Mouse (Mus musculus) stomach, postnatal 0 days (tissue): ENCODE data around the gene Bcat1. TPM values are rescaled to one million over a fixed set of nuclear protein-coding genes. Genes with fewer than 3 reads are reported as not detected.
A peak's percentile ranks its signal among the peaks of the same experiment; 100 is the strongest.

ENCODE experiments used
- ATAC-seq: fragments of 200-750 bp; cut with Nextera tagmentation; 2 replicates; pipeline ENCODE4 v1.8.0; 2017; ENCODE audit not compliant: low FRiP score, low TSS enrichment
- DNase-seq: peaks from one replicate; pipeline ENCODE4 v3.0.0-alpha.2; 2016; ENCODE audit warnings: low spot score
- H3K27ac ChIP-seq: fragments of 300-500 bp; sonication (generic); replicated peaks from 2 replicates; pipeline ENCODE4 v1.5.1; 2014; ENCODE audit warnings: mild to moderate bottlenecking, control low read depth
- H3K27me3 ChIP-seq: fragments of 300-500 bp; sonication (generic); 2 replicates; pipeline ENCODE4 v1.6.1; 2014; ENCODE audit warnings: low read length; ENCODE audit not compliant: control insufficient read depth, insufficient read depth
- H3K36me3 ChIP-seq: fragments of 300-500 bp; sonication (generic); 2 replicates; pipeline ENCODE4 v1.6.1; 2014; ENCODE audit warnings: low read length, mixed read lengths; ENCODE audit not compliant: control insufficient read depth, insufficient read depth
- H3K4me1 ChIP-seq: fragments of 300-500 bp; sonication (generic); replicated peaks from 2 replicates; pipeline ENCODE4 v1.6.1; 2014; ENCODE audit warnings: antibody characterized with exemption; ENCODE audit not compliant: control insufficient read depth, insufficient read depth
- H3K4me2 ChIP-seq: fragments of 300-500 bp; sonication (generic); replicated peaks from 2 replicates; pipeline ENCODE4 v1.6.1; 2014; ENCODE audit warnings: low read depth, mild to moderate bottlenecking, control low read depth, moderate library complexity
- H3K4me3 ChIP-seq: fragments of 300-500 bp; sonication (generic); 2 replicates; pipeline ENCODE4 v1.5.1; 2014; ENCODE audit warnings: low read depth, low read length, control low read depth
- H3K9ac ChIP-seq: fragments of 300-500 bp; sonication (generic); 2 replicates; pipeline ENCODE4 v1.6.1; 2014; ENCODE audit warnings: mild to moderate bottlenecking, low read length, control low read depth, mixed read lengths
- H3K9me3 ChIP-seq: fragments of 300-500 bp; sonication (generic); 2 replicates; pipeline ENCODE4 v1.6.1; 2016; ENCODE audit warnings: low read length; ENCODE audit not compliant: control insufficient read depth
- CTCF ChIP-seq: IDR thresholded peaks from 2 replicates; pipeline ENCODE4 v1.5.1; 2016; ENCODE audit warnings: antibody characterized with exemption, low read depth, mild to moderate bottlenecking, moderate library complexity
- EP300 ChIP-seq: optimal IDR thresholded peaks from 2 replicates; pipeline ENCODE3; 2016; ENCODE audit warnings: antibody characterized with exemption
- WGBS: fragments of 180-500 bp; shearing (Covaris S2); extraction: QIAGEN DNeasy Blood & Tissue Kit; methylation state at CpG from one replicate; pipeline ENCODE4 v1.1.7; 2014; 5-methylcytosine and 5-hydroxymethylcytosine counted together
- polyA plus RNA-seq: library from polyadenylated mRNA; unstranded; fragments of >200 nt; fragmentation: Nextera tagmentation; extraction: Ambion mirVana; gene quantifications from 2 replicates; pipeline ENCODE4 v1.2.1, GENCODE M21; 2015

The Bcat1 gene
- polyA plus RNA-seq, 1 experiment from 2014 or later: 7.4 TPM

DNA sequence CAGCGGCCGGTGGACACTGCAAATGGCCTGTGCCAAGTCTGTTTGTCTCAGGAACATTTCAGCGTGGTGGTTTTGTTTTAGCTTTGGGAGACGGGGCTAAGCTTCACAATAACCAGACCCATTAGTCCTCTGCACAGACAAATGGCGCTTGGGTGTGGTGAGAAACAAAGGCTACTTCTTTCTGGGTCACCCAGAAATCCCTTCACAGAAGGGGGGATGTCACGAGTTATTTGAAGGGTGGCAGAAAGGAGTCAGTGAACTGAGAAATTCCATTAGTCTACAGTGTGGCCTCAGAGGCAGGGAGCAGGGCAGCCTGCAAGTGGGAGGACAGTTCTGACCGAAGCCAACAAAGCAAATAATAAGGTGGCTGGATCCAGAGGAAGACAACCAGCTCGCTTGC is 52.0 kb downstream of the Bcat1 start:
- no peak for TF ChIP-seq EP300
- no peak for TF ChIP-seq CTCF
- Histone ChIP-seq H3K27me3 (no peaks in the 10 kb centered on the region), H3K9me3 (no peaks in the 10 kb centered on the region), H3K9ac (no peak overlapping the region), H3K4me3 (no peak overlapping the region), H3K36me3 (no peaks in the 10 kb centered on the region), H3K27ac (no peak overlapping the region), H3K4me1 (no peaks in the 10 kb centered on the region), H3K4me2 (no peak overlapping the region)
- 79% methylated on average over 8 of the region's 8 CpGs for WGBS
- ATAC-seq (no peak), DNase-seq (no peak)

DNA sequence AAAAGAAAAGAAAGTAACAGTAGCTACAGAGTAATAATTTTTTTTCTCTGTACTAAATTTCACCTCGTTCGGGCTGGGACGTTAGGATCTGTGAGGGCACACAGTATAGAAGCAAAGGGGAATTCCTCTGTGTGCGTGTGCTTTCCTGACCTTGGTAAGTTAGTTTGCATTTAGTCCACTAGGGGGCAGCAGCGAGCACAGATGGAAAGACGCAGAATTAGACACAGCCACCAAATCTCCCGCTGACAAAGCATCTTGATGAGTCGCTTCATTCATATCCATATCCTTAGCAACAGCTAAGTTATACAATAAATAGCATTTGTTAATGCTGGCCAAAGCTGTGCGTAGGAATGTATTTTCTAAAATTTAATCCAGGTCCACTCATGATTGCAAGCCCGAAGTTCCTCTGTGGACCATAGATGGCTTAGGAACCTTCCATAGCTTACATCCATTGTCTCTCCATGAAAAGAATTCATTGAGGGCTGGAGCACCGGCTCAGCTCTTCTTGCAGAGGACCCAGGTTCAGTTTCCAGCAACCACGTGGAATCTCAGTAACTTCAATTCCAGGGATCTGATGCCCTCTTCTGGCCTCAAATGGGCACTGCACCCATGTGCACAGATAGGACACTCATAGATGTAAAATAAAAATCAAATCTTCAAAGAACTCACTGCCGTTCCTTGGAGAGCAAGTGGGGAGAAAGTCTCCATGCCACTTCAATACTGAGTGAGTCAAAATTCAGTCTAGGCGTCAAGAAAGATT is 52.8 kb downstream of the Bcat1 start:
- no peak overlapping the region for H3K27ac ChIP-seq
- no peaks in the 10 kb centered on the region for H3K36me3 ChIP-seq
- WGBS: 81% methylated on average over 14 of the region's 14 CpGs
- H3K9ac ChIP-seq: no peak overlapping the region
- H3K4me2 ChIP-seq: no peak overlapping the region
- no peak overlapping the region for H3K4me3 ChIP-seq
- H3K4me1 ChIP-seq: no peaks in the 10 kb centered on the region
- peak; percentile 75 for TF ChIP-seq CTCF
- no peak for TF ChIP-seq EP300
- ATAC-seq: no peak
- H3K27me3 ChIP-seq: no peaks in the 10 kb centered on the region
- no peak for DNase-seq
- H3K9me3 ChIP-seq: no peaks in the 10 kb centered on the region

DNA sequence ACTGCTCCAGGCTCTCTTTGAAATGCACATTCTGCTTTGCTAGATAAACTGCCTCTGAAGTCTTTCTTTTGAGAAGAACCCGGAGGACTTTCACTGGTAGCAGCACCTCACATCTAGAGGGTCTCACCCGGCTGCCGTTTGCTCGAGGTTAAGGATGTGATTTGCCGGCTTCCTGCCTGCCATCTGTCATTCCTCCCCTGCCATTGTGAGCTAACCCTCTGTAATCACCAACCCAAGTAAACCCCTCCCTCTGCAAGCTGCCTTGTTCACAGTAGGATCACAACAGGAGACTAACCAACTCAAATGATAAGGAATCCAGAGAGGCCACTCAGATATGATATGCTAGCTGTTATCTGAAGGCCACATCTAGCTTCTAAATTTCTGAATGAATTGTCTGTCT is 53.6 kb downstream of the Bcat1 start:
- no peaks in the 10 kb centered on the region for H3K36me3 ChIP-seq
- DNase-seq: no peak
- no peaks in the 10 kb centered on the region for H3K9me3 ChIP-seq
- ATAC-seq: no peak
- no peak overlapping the region for H3K9ac ChIP-seq
- no peaks in the 10 kb centered on the region for H3K4me1 ChIP-seq
- no peak overlapping the region for H3K4me2 ChIP-seq
- H3K27ac ChIP-seq: no peak overlapping the region
- no peaks in the 10 kb centered on the region for H3K27me3 ChIP-seq
- no peak overlapping the region for H3K4me3 ChIP-seq
- TF ChIP-seq CTCF (no peak), EP300 (no peak)
- WGBS: 56% methylated on average over 5 of the region's 5 CpGs

DNA sequence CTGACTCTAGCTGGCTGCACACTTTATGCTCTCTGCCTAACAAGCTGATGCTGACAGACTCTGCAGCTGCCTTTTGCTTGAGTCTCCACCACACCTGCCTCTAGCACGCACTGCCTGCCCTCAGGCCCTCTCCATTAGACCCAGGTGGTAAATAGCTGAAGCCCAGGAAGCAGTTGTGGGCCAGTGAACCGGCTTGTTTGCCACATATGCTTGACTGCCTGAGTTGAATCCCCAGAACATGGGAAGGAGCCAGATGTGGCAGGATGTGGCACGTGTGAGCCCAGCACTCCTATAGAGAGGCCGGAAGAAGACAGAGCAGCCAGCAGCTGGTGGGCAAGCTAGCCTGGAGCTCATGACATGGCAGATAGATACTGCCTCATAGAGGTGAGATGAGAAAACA is 55.4 kb downstream of the Bcat1 start:
- Histone ChIP-seq H3K9me3 (no peaks in the 10 kb centered on the region), H3K36me3 (no peaks in the 10 kb centered on the region), H3K27me3 (no peaks in the 10 kb centered on the region), H3K9ac (no peak overlapping the region), H3K4me3 (no peak overlapping the region), H3K4me2 (no peak overlapping the region), H3K27ac (no peak overlapping the region), H3K4me1 (no peaks in the 10 kb centered on the region)
- 85% methylated on average over 4 of the region's 4 CpGs for WGBS
- TF ChIP-seq CTCF (no peak), EP300 (no peak)
- DNase-seq (no peak), ATAC-seq (no peak)

DNA sequence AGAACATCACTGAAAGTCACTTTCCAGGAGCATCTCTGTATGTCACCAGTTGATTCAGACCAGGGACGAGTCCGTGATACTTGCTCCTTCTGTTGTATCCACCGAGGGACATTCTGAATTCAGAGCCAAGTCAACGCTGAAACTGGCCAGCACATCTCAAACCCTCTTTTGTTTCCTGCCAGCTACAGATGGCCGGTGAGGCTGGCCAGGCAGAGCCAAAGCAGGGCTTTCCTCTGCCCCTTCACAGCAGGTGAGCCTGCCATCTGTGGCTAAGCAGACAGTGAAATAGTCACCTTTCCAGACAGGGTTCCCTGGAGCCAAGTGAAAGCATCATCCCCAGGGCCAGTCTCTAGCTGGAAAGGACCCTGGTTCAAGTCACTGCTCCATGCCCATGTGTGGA is 57.7 kb downstream of the Bcat1 start:
- DNase-seq: no peak
- H3K9ac ChIP-seq: no peak overlapping the region
- H3K4me3 ChIP-seq: no peak overlapping the region
- TF ChIP-seq CTCF (no peak), EP300 (no peak)
- WGBS: 88% methylated on average over 5 of the region's 5 CpGs
- H3K36me3 ChIP-seq: no peaks in the 10 kb centered on the region
- no peak overlapping the region for H3K27ac ChIP-seq
- H3K27me3 ChIP-seq: no peaks in the 10 kb centered on the region
- no peaks in the 10 kb centered on the region for H3K4me1 ChIP-seq
- no peak for ATAC-seq
- H3K9me3 ChIP-seq: no peaks in the 10 kb centered on the region; the same call in 1 of the 2 replicates
- no peak overlapping the region for H3K4me2 ChIP-seq

DNA sequence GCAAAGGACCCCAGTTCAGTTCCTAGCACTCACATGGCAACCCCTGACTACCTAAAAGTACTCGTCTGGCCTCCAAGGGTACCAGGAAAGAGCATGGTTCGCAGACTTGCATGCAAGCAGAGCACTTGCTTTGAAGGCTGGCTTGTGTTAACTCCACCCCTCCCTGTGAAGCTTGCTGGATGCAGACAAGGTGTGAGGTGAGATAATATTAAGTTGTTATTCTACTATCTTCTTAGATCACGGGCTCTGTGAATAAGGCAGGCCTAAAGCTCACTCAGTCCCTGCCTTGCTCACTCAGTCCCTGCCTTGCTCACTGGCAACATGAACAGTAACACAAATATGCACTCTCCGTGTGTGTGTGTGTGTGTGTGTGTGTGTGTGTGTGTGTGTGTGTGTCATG is 58.5 kb downstream of the Bcat1 start:
- H3K27ac ChIP-seq: no peak overlapping the region
- TF ChIP-seq CTCF: no peak
- TF ChIP-seq EP300: no peak
- H3K27me3 ChIP-seq: no peaks in the 10 kb centered on the region
- no peaks in the 10 kb centered on the region; the same call in 1 of the 2 replicates for H3K9me3 ChIP-seq
- no peaks in the 10 kb centered on the region for H3K36me3 ChIP-seq
- 88% methylated on average over 4 of the region's 4 CpGs for WGBS
- H3K9ac ChIP-seq: no peak overlapping the region
- H3K4me3 ChIP-seq: no peak overlapping the region
- H3K4me1 ChIP-seq: no peaks in the 10 kb centered on the region
- no peak overlapping the region for H3K4me2 ChIP-seq
- DNase-seq (no peak), ATAC-seq (no peak)
